Comparison of ENCODE assay signal across 8 mouse cellular contexts in the genomic region with DNA sequence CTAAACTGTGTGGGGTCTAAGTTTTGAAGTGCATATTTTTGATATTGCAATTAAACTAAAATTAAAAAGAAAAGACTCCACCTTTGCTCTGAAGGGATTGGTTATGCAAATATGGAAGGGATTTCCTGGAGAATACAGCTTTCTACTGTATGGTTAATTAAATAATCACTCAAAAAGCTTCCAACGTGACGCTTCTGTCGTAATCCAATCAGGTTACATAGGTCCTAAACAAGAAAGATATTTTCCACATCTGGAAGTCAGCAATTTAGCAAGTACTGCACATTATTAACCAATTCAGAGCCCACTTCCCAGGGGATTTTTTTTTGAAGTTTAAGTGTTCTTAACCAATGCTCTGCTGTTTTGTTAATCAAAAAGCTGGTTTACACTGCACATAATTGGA. TPM values are rescaled to one million over a fixed set of nuclear protein-coding genes. Genes with fewer than 3 reads are reported as not detected.
DNase-seq lines count a peak whose midpoint lies in the region; ATAC-seq and TF ChIP-seq lines count a peak whose summit lies in the region.

No protein-coding gene starts in this region.

- peak overlapping the region; percentile 66 for H3K4me2 ChIP-seq in lung, postnatal 0 days (replicated peaks; ENCODE audit: low read depth, low read length)
- H3K4me2 ChIP-seq in liver, embryonic 12.5 days: peak overlapping the region; percentile 94; the same call in 1 of the 2 replicates
- H3K4me2 ChIP-seq in stomach, postnatal 0 days (replicated peaks; ENCODE audit: low read depth): peak overlapping the region; percentile 15

- no peaks in the 10 kb centered on the region for H3K4me1 ChIP-seq in lung, postnatal 0 days (ENCODE audit: insufficient read depth, low read depth, low read length)
- peaks cover 38% of the 10 kb centered on the region for H3K4me1 ChIP-seq in liver, embryonic 12.5 days
- H3K4me1 ChIP-seq in stomach, postnatal 0 days (replicated peaks; ENCODE audit: control insufficient read depth, insufficient read depth): no peaks in the 10 kb centered on the region; the same call in 1 of the 2 replicates

- H3K9ac ChIP-seq in lung, postnatal 0 days (replicated peaks; ENCODE audit: low read depth): no peak overlapping the region
- no peak overlapping the region for H3K9ac ChIP-seq in liver, embryonic 12.5 days
- no peak overlapping the region for H3K9ac ChIP-seq in stomach, postnatal 0 days (ENCODE audit: low read length)

- DNase-seq in gastrocnemius, adult 2 months: no peak
- DNase-seq in gastrocnemius, postnatal 25 days: no peak
- DNase-seq in lung, postnatal 0 days (ENCODE audit: low spot score): peak; percentile 62
- DNase-seq in lung, postnatal 25 days (ENCODE audit: low spot score): no peak
- no peak for DNase-seq in stomach, postnatal 0 days (ENCODE audit: low spot score)
- DNase-seq in yolk sac, embryonic 10.5 days (ENCODE audit: low spot score): no peak

- no peaks in the 10 kb centered on the region for H3K9me3 ChIP-seq in lung, postnatal 0 days (ENCODE audit: low read length)
- no peaks in the 10 kb centered on the region for H3K9me3 ChIP-seq in liver, embryonic 12.5 days (replicated peaks)
- H3K9me3 ChIP-seq in stomach, postnatal 0 days (ENCODE audit: control insufficient read depth, low read length): no peaks in the 10 kb centered on the region

- H3K4me3 ChIP-seq in gastrocnemius, adult 2 months: peak overlapping the region; percentile 93
- H3K4me3 ChIP-seq in lung, postnatal 0 days (ENCODE audit: low read depth, low read length): no peak overlapping the region
- H3K4me3 ChIP-seq in liver, embryonic 12.5 days: no peak overlapping the region
- H3K4me3 ChIP-seq in stomach, postnatal 0 days (ENCODE audit: low read depth, low read length): peak overlapping the region; percentile 8

- intact Hi-C loops in gastrocnemius, adult 2 months (cut with DNase I): loop anchor here (10.0 kb wide), 1 partner anchor 559 kb away; no protein-coding TSS in a partner anchor

- TF ChIP-seq CTCF in gastrocnemius, adult 2 months (IDR thresholded peaks at IDR 0.05): no peak
- TF ChIP-seq CTCF in lung, postnatal 0 days (IDR thresholded peaks at IDR 0.05): no peak
- no peak for TF ChIP-seq CTCF in stomach, postnatal 0 days (IDR thresholded peaks at IDR 0.05; ENCODE audit: low read depth)

- H3K36me3 ChIP-seq in lung, postnatal 0 days (ENCODE audit: insufficient read depth, low read length): no peaks in the 10 kb centered on the region
- no peaks in the 10 kb centered on the region for H3K36me3 ChIP-seq in liver, embryonic 12.5 days
- no peaks in the 10 kb centered on the region for H3K36me3 ChIP-seq in stomach, postnatal 0 days (ENCODE audit: control insufficient read depth, insufficient read depth, low read length)

- peak overlapping the region; percentile 99 for H3K27ac ChIP-seq in gastrocnemius, adult 2 months
- H3K27ac ChIP-seq in lung, postnatal 0 days (ENCODE audit: low read length): peak overlapping the region; percentile 16; the same call in 1 of the 2 replicates
- peak overlapping the region; percentile 60; the same call in 1 of the 2 replicates for H3K27ac ChIP-seq in liver, embryonic 12.5 days
- H3K27ac ChIP-seq in stomach, postnatal 0 days (replicated peaks): no peak overlapping the region; the same call in 1 of the 2 replicates

- no peak for ATAC-seq in lung, postnatal 0 days
- no peak for ATAC-seq in liver, embryonic 12.5 days
- no peak for ATAC-seq in stomach, postnatal 0 days (ENCODE audit: low FRiP score, low TSS enrichment)
- no peak for ATAC-seq in inflammation-experienced regulatory T-cells, adult 6 months

- WGBS in lung, postnatal 0 days: 33% methylated on average over 3 of the region's 3 CpGs
- WGBS in liver, embryonic 12.5 days (ENCODE audit: insufficient replicate concordance): 48% methylated on average over 3 of the region's 3 CpGs
- 51% methylated on average over 3 of the region's 3 CpGs for WGBS in stomach, postnatal 0 days

- H3K27me3 ChIP-seq in lung, postnatal 0 days (replicated peaks; ENCODE audit: insufficient read depth, low read length): no peaks in the 10 kb centered on the region
- H3K27me3 ChIP-seq in liver, embryonic 12.5 days (replicated peaks): no peaks in the 10 kb centered on the region; the same call in 1 of the 2 replicates
- H3K27me3 ChIP-seq in stomach, postnatal 0 days (ENCODE audit: control insufficient read depth, insufficient read depth, low read length): no peaks in the 10 kb centered on the region

- no peak for TF ChIP-seq EP300 in lung, postnatal 0 days (IDR thresholded peaks at IDR 0.05)
- TF ChIP-seq EP300 in stomach, postnatal 0 days (optimal IDR thresholded peaks at IDR 0.05): no peak

RNA-seq across cellular contexts. Expression of a gene that starts 3.3 kb away (rescaled TPM):
- 10 to 100 TPM; 31.3 to 41.6 TPM for total RNA-seq in gastrocnemius, adult 2 months (2021)
- 10 to 100 TPM; 39.6 to 47.4 TPM for total RNA-seq in gastrocnemius, postnatal 25 days (2021)
- polyA plus RNA-seq in lung, postnatal 0 days (2015; fragmentation: Nextera tagmentation; extraction: Ambion mirVana): 36.4 and 44.9 TPM in 2 replicates
- polyA plus RNA-seq in liver, embryonic 12.5 days (2016; fragmentation: Nextera tagmentation; extraction: Ambion mirVana): 22.1 and 24.3 TPM in 2 replicates
- 13.5 and 14.4 TPM in 2 replicates for polyA plus RNA-seq in stomach, postnatal 0 days (2015; fragmentation: Nextera tagmentation; extraction: Ambion mirVana)
- 1 to 10 TPM in 1 of 3 experiments, under 1 TPM in 2; 0.66 to 6.7 (median 0.91) TPM for polyA plus RNA-seq in inflammation-experienced regulatory T-cells, adult 6 months (2017; shearing (Covaris generic))

Comparison
In these comparisons a context has a peak if more than half of its experiments do, and no peak if none do; other contexts are left out.
1. H3K4me3 ChIP-seq: peak in gastrocnemius, adult 2 months (single experiment) and stomach, postnatal 0 days (single experiment); none in lung, postnatal 0 days (single experiment) and liver, embryonic 12.5 days (single experiment).
2. H3K4me2 ChIP-seq: peak in every context shown above with its lines; median percentile 94 in liver, embryonic 12.5 days; 66 in lung, postnatal 0 days; 15 in stomach, postnatal 0 days.